Mouse (Mus musculus) forebrain, embryonic 12.5 days (tissue): ENCODE data around the gene Gng10. TPM values are rescaled to one million over a fixed set of nuclear protein-coding genes. Genes with fewer than 3 reads are reported as not detected.

Source experiments
- ATAC-seq: fragments of 200-750 bp; cut with Nextera tagmentation; 2 replicates; pipeline ENCODE4 v1.8.0; 2017; ENCODE audit warnings: moderate TSS enrichment; ENCODE audit not compliant: low FRiP score
- H3K27ac ChIP-seq: fragments of 300-500 bp; sonication (generic); 2 replicates; pipeline ENCODE4 v1.5.1; 2016; ENCODE audit warnings: mild to moderate bottlenecking
- H3K27me3 ChIP-seq: fragments of 300-500 bp; sonication (generic); 2 replicates; pipeline ENCODE4 v1.6.1; 2016; ENCODE audit warnings: mild to moderate bottlenecking
- H3K36me3 ChIP-seq: fragments of 300-500 bp; sonication (generic); replicated peaks from 2 replicates; pipeline ENCODE4 v1.6.1; 2016; ENCODE audit warnings: mild to moderate bottlenecking
- H3K4me1 ChIP-seq: fragments of 300-500 bp; sonication (generic); 2 replicates; pipeline ENCODE4 v1.6.1; 2016
- H3K4me2 ChIP-seq: fragments of 300-500 bp; sonication (generic); 2 replicates; pipeline ENCODE4 v1.6.1; 2016; ENCODE audit warnings: mild to moderate bottlenecking, moderate library complexity
- H3K4me3 ChIP-seq: fragments of 300-500 bp; sonication (generic); replicated peaks from 2 replicates; pipeline ENCODE4 v1.5.1; 2016; ENCODE audit warnings: mild to moderate bottlenecking
- H3K9ac ChIP-seq: fragments of 300-500 bp; sonication (generic); 2 replicates; pipeline ENCODE4 v1.6.1; 2016; ENCODE audit warnings: mild to moderate bottlenecking
- H3K9me3 ChIP-seq: fragments of 300-500 bp; sonication (generic); 2 replicates; pipeline ENCODE4 v1.6.1; 2016
- WGBS: fragments of 180-500 bp; shearing (Covaris S2); methylation state at CpG from one replicate; pipeline ENCODE4 v1.1.7; 2016; 5-methylcytosine and 5-hydroxymethylcytosine counted together
- polyA plus RNA-seq: library from polyadenylated mRNA; unstranded; fragments of >200 nt; fragmentation: Nextera tagmentation; extraction: Ambion mirVana; gene quantifications from 2 replicates; pipeline ENCODE4 v1.2.1, GENCODE M21; 2016

Gng10 gene
- polyA plus RNA-seq, 1 experiment from 2014 or later = 110 TPM

DNA sequence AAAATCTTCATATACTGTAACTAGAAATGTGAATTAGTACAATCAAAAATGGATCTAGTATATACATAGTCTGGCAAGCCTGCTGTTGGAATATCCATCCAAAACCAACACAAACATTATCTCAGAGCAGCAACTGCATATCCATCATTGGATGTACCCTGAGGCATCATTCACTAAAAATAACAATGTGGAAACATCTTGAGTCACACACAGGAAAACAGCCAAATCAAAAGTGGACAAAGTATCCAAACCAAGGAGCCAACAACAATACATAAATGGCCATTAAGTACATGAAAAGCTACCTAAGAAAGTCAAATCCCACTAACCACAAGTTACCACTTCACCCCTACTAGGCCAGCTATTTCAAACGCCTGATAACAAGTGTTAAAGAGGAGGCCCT lies 54.5 kb downstream of the Gng10 start:
- WGBS = 59% methylated on average over 1 of the region's 1 CpGs
- Histone ChIP-seq H3K4me2 (no peak overlapping the region), H3K36me3 (no peaks in the 10 kb centered on the region), H3K27ac (no peak overlapping the region), H3K4me3 (no peak overlapping the region), H3K4me1 (no peaks in the 10 kb centered on the region), H3K9ac (no peak overlapping the region), H3K9me3 (no peaks in the 10 kb centered on the region), H3K27me3 (no peaks in the 10 kb centered on the region)
- no peak for ATAC-seq

Other genes starting within 250 kb of the Gng10 start
- gene Olfr267, start 247.4 kb upstream of the Gng10 start, polyA plus RNA-seq = not detected in 2 replicates
- gene Ecpas, start 122.3 kb upstream of the Gng10 start, polyA plus RNA-seq = 44.4 and 47.1 TPM in 2 replicates
- 1.2 and 1.3 TPM in 2 replicates for gene Zkscan16, start 91.5 kb upstream of the Gng10 start, polyA plus RNA-seq
- gene Ptgr1, start 48.0 kb upstream of the Gng10 start, polyA plus RNA-seq = 10.0 and 10.5 TPM in 2 replicates
- 5.2 and 8.5 TPM in 2 replicates for gene Dnajc25, start 40.0 kb upstream of the Gng10 start, polyA plus RNA-seq
- 6.7 and 8.2 TPM in 2 replicates for gene Gm20503, start 31.9 kb upstream of the Gng10 start, polyA plus RNA-seq
- not detected in 2 replicates for gene AI481877, start 103.9 kb downstream of the Gng10 start, polyA plus RNA-seq
- 18.7 and 19.9 TPM in 2 replicates for gene Ugcg, start 154.2 kb downstream of the Gng10 start, polyA plus RNA-seq